Mouse (Mus musculus) heart, postnatal 0 days (tissue): ENCODE data around the gene Fchsd2. TPM values are rescaled to one million over a fixed set of nuclear protein-coding genes. Genes with fewer than 3 reads are reported as not detected.

Experiments
- ATAC-seq: fragments of 200-750 bp; cut with Nextera tagmentation; 2 replicates; pipeline ENCODE4 v1.8.0; 2017; ENCODE audit warnings: low read depth, moderate number of reproducible peaks, moderate library complexity; ENCODE audit not compliant: insufficient read depth
- DNase-seq: peaks from one replicate; pipeline ENCODE4 v3.0.0-alpha.2; 2016; ENCODE audit warnings: low spot score
- H3K27ac ChIP-seq: fragments of 300-500 bp; sonication (generic); 2 replicates; pipeline ENCODE4 v1.5.1; 2014; ENCODE audit warnings: low read depth, mild to moderate bottlenecking
- H3K27me3 ChIP-seq: fragments of 300-500 bp; sonication (generic); 2 replicates; pipeline ENCODE4 v1.6.1; 2014; ENCODE audit warnings: low read length, mixed read lengths; ENCODE audit not compliant: control insufficient read depth, insufficient read depth
- H3K36me3 ChIP-seq: fragments of 300-500 bp; sonication (generic); replicated peaks from 2 replicates; pipeline ENCODE4 v1.6.1; 2014; ENCODE audit warnings: low read length, mixed read lengths; ENCODE audit not compliant: control insufficient read depth, insufficient read depth
- H3K4me1 ChIP-seq: fragments of 300-500 bp; sonication (generic); 2 replicates; pipeline ENCODE4 v1.6.1; 2014; ENCODE audit warnings: antibody characterized with exemption; ENCODE audit not compliant: control insufficient read depth, insufficient read depth
- H3K4me2 ChIP-seq: fragments of 300-500 bp; sonication (generic); 2 replicates; pipeline ENCODE4 v1.6.1; 2014; ENCODE audit warnings: low read depth, mild to moderate bottlenecking, low read length, moderate library complexity
- H3K4me3 ChIP-seq: fragments of 300-500 bp; sonication (generic); 2 replicates; pipeline ENCODE4 v1.5.1; 2014; ENCODE audit warnings: low read depth, low read length
- H3K9ac ChIP-seq: fragments of 300-500 bp; sonication (generic); replicated peaks from 2 replicates; pipeline ENCODE4 v1.6.1; 2014; ENCODE audit warnings: low read depth, low read length, mixed read lengths
- H3K9me3 ChIP-seq: fragments of 300-500 bp; sonication (generic); replicated peaks from 2 replicates; pipeline ENCODE4 v1.6.1; 2016; ENCODE audit warnings: low read length; ENCODE audit not compliant: control insufficient read depth
- CTCF ChIP-seq: IDR thresholded peaks from 2 replicates; pipeline ENCODE4 v1.5.1; 2016; ENCODE audit warnings: antibody characterized with exemption, control low read depth, low read depth
- EP300 ChIP-seq: IDR thresholded peaks from 2 replicates; pipeline ENCODE4 v1.6.1; 2016; ENCODE audit warnings: antibody characterized with exemption, low read depth
- WGBS: fragments of 180-500 bp; shearing (Covaris S2); extraction: QIAGEN DNeasy Blood & Tissue Kit; methylation state at CpG from one replicate; pipeline ENCODE4 v1.1.7; 2014; 5-methylcytosine and 5-hydroxymethylcytosine counted together
- polyA plus RNA-seq: library from polyadenylated mRNA; unstranded; fragments of >200 nt; fragmentation: Nextera tagmentation; extraction: Ambion mirVana; gene quantifications from 2 replicates; pipeline ENCODE4 v1.2.1, GENCODE M21; 2015
- total RNA-seq: library from RNA; depleted of rRNA; stranded (reverse); fragments of >200 nt; gene quantifications from 2 replicates; pipeline ENCODE4 v1.2.3, GENCODE M21; 2014; ENCODE audit warnings: low replicate concordance

Fchsd2 gene
- total and polyA plus RNA-seq, 2 experiments from 2014 or later, result 8.7 to 19.3 TPM

DNA sequence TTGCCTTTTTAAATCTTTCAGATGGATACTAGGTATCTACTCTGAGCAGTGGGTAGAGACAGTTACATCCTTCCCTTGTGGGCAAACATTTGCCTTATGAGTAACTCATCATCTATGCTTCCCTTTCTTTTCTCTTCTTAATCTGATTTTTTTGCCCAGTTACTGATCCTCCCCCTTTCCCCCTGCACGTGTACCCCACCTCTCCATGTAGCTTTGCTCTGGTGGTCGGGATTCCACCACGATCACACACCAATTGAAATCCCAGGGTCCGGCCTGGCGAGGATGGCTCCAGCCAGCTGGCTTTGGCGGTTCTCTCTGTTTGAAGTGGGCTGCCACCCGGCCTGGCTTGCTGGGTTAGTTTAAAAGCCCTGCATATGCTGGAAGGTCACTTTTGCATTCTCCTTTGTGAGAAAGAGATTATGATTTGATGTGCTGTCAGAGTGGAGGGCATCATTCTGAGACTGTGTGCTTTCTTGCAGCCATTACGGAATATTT is 17.2 kb downstream of the Fchsd2 start:
- whole genome bisulfite sequencing, result 10% methylated on average over 8 of the region's 8 CpGs
- H3K4me1 ChIP-seq, result peaks cover 10% of the 10 kb centered on the region
- no peak for ATAC-seq

DNA sequence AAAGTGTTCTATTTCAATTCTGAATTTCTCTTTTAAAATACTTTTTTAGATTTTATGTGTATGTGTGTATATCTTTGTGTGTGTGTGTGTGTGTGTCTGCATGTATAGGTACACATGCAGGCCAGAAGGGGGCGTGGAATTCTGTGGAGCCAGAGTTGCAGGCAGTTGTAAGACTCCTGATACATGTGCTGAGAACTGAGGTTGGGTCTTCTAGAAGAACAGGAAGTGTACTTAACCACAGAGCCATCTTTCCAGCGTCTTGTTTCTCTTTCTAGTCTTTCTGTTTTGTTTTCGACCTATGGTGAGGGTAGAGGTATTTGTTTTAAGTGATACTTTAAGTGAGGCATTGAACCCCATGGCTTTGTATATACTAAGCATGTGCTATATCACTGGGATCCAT is 20.7 kb downstream of the Fchsd2 start:
- H3K27me3 ChIP-seq, result no peaks in the 10 kb centered on the region
- DNase-seq (no peak), ATAC-seq (no peak)
- H3K27ac ChIP-seq, result no peak overlapping the region
- no peak overlapping the region for H3K4me3 ChIP-seq
- peaks cover 41% of the 10 kb centered on the region for H3K36me3 ChIP-seq
- H3K4me1 ChIP-seq, result peaks cover 6% of the 10 kb centered on the region
- H3K9me3 ChIP-seq, result peaks cover 2% of the 10 kb centered on the region; the same call in 1 of the 2 replicates
- H3K4me2 ChIP-seq, result no peak overlapping the region
- TF ChIP-seq CTCF (no peak), EP300 (no peak)
- H3K9ac ChIP-seq, result no peak overlapping the region
- WGBS, result 89% methylated on average over 3 of the region's 3 CpGs

More for the DNA sequence above, 17.2 kb downstream of the Fchsd2 start:
- Histone ChIP-seq H3K4me2 (peak overlapping the region; percentile 95), H3K27ac (peak overlapping the region; percentile 95), H3K4me3 (peak overlapping the region; percentile 89), H3K36me3 (peaks cover 13% of the 10 kb centered on the region), H3K9ac (peak overlapping the region; percentile 89), H3K9me3 (0 out of 2 replicates have a peak, but pooled peaks cover 2% of the 10 kb centered on the region), H3K27me3 (no peaks in the 10 kb centered on the region)
- TF ChIP-seq CTCF (no peak), EP300 (no peak)
- no peak for DNase-seq

DNA sequence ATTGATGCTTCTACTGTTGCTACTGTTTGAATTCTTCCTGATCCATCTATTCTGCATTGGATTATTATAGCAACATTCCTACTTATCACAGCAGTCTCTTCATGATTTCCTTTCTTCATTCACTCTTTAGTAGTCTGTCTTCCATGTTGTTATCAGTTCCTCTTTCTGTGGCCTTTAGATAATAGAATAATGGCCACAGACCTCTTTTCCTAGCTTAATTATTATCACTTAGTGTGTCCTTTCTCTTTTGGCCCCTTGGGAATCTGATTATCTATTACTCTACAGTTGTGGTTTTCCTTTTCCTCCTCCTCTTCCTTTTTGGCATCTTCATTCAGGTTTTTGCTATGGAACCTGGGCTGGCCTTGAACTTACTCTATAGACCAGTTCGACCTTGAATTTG is 21.7 kb downstream of the Fchsd2 start:
- H3K36me3 ChIP-seq, result peaks cover 41% of the 10 kb centered on the region

DNA sequence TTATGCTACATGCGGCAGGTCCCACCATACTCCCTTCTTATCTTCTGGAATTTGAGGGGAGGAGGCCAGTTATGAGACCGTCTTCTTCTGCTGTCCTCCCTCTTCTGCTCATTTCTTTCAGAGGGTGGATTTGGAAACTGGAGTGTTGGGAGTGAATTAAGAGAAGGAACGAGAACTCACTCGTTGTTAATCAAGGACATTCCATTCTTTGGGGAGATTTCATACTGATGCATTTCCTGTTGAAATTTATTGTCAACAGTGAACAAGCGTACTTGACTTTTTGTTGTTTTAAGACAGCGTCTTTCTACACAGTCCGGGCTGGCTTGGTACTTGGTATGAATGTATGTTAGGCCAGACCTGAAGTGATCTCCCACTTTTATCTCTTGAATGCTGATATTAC is 26.7 kb downstream of the Fchsd2 start:
- Histone ChIP-seq H3K27ac (no peak overlapping the region), H3K27me3 (no peaks in the 10 kb centered on the region), H3K4me2 (no peak overlapping the region), H3K36me3 (peaks cover 38% of the 10 kb centered on the region), H3K4me1 (no peaks in the 10 kb centered on the region), H3K9ac (no peak overlapping the region), H3K9me3 (no peaks in the 10 kb centered on the region; the same call in 1 of the 2 replicates), H3K4me3 (no peak overlapping the region)
- DNase-seq (no peak), ATAC-seq (no peak)
- 75% methylated on average over 7 of the region's 7 CpGs for WGBS
- TF ChIP-seq CTCF, result no peak
- no peak for TF ChIP-seq EP300

More for the DNA sequence above, 21.7 kb downstream of the Fchsd2 start:
- no peaks in the 10 kb centered on the region for H3K27me3 ChIP-seq
- H3K4me3 ChIP-seq, result no peak overlapping the region
- H3K27ac ChIP-seq, result no peak overlapping the region
- ATAC-seq (no peak), DNase-seq (no peak)
- TF ChIP-seq EP300 (no peak), CTCF (no peak)
- 75% methylated on average over 1 of the region's 1 CpGs for WGBS
- H3K9ac ChIP-seq, result no peak overlapping the region
- peaks cover 6% of the 10 kb centered on the region for H3K4me1 ChIP-seq
- peaks cover 2% of the 10 kb centered on the region; the same call in 1 of the 2 replicates for H3K9me3 ChIP-seq
- no peak overlapping the region for H3K4me2 ChIP-seq

DNA sequence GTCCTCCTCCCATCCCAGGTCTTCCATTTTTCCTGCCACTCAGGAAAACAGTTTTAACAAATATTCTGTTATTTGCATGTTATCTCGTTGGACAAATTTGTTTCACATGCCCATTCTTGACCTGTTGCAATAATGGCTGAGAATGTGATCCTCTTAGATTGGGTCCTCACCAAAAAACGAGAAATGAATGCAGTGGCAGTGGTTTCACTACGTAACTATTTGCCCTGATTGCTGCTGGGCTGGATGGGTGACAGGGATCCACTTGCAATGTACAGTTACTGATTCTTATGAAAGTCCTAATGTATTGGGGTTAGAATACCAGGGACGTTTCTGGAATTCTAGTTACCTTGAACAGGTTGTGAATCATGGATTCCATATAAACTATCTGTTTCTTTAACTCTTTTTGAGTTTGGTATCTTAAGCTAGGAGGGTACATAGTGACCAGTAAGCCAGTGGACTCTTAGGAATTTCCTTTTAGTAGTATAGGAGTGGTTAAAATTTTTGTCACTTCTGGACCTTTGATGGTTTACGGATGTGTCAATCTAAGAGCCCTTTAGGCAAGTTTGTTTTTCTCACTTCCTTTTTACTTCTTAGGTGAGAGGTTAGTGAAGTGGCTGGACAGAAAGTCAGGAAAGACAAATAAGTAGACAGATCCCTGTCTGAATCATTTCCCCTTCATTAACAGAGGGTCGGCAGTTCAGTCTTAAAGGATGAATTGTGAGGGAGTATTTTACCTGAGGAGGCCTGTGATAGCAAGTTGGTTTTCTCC is 31.1 kb downstream of the Fchsd2 start:
- no peak overlapping the region for H3K9ac ChIP-seq
- peaks cover 11% of the 10 kb centered on the region; the same call in 1 of the 2 replicates for H3K36me3 ChIP-seq
- DNase-seq (no peak), ATAC-seq (no peak)
- peaks cover 10% of the 10 kb centered on the region for H3K4me1 ChIP-seq
- H3K4me2 ChIP-seq, result no peak overlapping the region
- no peak overlapping the region for H3K27ac ChIP-seq
- WGBS, result 70% methylated on average over 6 of the region's 6 CpGs
- no peaks in the 10 kb centered on the region for H3K27me3 ChIP-seq
- H3K4me3 ChIP-seq, result no peak overlapping the region
- no peaks in the 10 kb centered on the region for H3K9me3 ChIP-seq
- TF ChIP-seq EP300 (no peak), CTCF (no peak)

DNA sequence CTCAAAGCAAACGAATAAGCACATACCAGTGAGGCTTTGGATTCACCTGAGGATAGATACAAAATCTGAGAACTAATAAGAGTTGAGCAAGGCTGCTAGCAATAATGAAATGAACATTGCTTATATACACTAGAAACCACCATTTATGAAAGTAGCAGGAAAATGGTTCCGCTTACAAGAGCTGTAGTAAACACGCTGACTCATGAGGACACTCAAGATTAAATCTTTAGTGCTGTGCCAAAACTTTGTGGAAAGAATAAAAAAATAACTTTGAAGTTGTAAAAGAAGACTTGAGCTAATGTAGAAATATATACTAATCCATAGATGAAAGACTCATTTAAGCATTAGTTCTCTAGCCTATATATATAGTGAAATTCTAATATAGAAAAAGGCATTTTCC is 35.1 kb downstream of the Fchsd2 start:
- TF ChIP-seq CTCF, result no peak
- no peak for TF ChIP-seq EP300

More for the DNA sequence above, 35.1 kb downstream of the Fchsd2 start:
- H3K4me3 ChIP-seq, result no peak overlapping the region
- no peak overlapping the region for H3K4me2 ChIP-seq
- H3K9me3 ChIP-seq, result no peaks in the 10 kb centered on the region
- peak overlapping the region; percentile 43 for H3K27ac ChIP-seq
- H3K4me1 ChIP-seq, result peaks cover 10% of the 10 kb centered on the region
- no peak overlapping the region for H3K9ac ChIP-seq
- ATAC-seq (no peak), DNase-seq (no peak)
- no peaks in the 10 kb centered on the region for H3K27me3 ChIP-seq
- 62% methylated on average over 3 of the region's 3 CpGs for WGBS
- H3K36me3 ChIP-seq, result no peaks in the 10 kb centered on the region
